Mouse (Mus musculus) cortical plate, adult 2 months (tissue): ENCODE measurements around the gene Rnf182.

Experiments used
- CTCF ChIP-seq: fragments of 200-500 bp; IDR thresholded peaks from 2 replicates; pipeline ENCODE4 v1.5.1; 2011; ENCODE audit warnings: mild to moderate bottlenecking, control low read depth, low read length; ENCODE audit not compliant: insufficient read depth; ENCODE audit errors: extremely low read depth
- POLR2A ChIP-seq: fragments of 200-500 bp; IDR thresholded peaks from 2 replicates; pipeline ENCODE4 v1.6.1; 2011; ENCODE audit warnings: mild to moderate bottlenecking, low read length, control low read depth; ENCODE audit not compliant: insufficient read depth; ENCODE audit errors: extremely low read depth

DNA sequence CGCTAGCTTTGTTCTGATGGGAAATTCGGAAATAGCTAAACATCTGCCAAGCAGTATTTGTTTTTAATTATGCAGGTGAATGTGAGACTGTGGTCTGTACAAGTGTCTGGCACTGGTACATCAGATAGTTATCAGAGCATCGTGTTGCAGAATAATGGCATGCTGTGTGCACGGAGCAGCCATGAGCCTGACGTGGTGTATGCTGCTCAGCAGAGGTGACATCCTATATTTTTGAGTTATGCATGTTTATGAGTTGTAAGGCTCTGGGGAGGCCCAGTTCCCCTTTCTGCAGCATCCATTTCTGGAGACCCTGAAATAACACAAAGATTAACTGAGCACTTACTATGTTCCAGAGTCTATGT, 62.4 kb downstream of the Rnf182 start:
- TF ChIP-seq POLR2A (no peak), CTCF (no peak)
